Mouse (Mus musculus): Measurements from ENCODE around the gene Ube2i. TPM values are rescaled to one million over a fixed set of nuclear protein-coding genes. Genes with fewer than 3 reads are reported as not detected.

Ube2i gene
- total and polyA plus RNA-seq, 3 experiments, result 103 to 248 (median 225) TPM

DNA sequence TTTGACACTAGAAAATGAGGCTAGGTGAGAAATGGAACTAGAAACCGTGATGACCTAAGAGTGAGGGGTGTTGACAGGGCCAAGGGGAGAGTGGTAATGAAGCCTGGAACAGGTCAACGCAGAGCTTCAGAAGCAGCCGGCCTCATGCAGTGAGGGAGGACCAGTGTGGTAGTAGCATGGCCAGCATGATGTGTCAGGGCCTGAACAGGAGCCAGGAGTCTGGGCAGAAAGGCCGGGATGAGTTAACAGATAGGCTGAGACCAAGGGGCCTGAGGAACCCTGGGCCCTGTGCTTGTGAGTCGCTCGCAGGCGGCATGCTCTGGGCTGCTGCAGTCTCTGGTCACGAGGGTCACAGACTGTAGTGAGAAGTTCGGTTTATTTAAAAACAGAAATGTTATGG lies 55.5 kb downstream of the Ube2i start:
- DNase-seq, result no peak

DNA sequence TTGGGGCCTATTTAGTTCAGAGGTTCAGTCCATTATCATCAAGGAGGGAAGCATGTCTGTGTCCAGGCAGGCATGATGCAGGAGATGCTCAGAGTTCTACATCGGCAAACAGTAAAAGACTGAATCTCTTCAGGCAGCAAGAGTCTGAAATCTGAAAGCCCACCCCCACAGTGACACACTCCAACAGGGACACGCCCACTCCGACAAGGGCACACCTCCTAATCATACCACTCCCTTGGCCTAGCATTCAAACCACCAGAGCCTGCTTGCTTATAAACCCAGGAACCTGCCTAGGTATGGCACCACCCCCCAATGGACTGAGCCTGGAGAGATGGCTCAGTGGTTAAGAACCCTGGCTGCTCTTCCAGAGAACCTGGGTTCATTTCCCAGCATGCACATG lies 59.0 kb downstream of the Ube2i start:
- DNase-seq, result no peak

Small RNA genes within 50 kb of the gene (microRNA-seq; reads per million reads assigned to microRNA genes)
- 25.7 to 26.9 reads per million in 2 experiments for gene Mir3547

Other genes with a start within 250 kb of the Ube2i start
- gene Tmem204, start 191.0 kb downstream of the Ube2i start, total RNA-seq (2021), result 10 to 100 TPM; 32.2 to 44.8 TPM
- gene Tmem204, start 191.0 kb downstream of the Ube2i start, polyA plus RNA-seq (2012; rRNA removed), result 59.2 and 64.1 TPM in 2 replicates
- gene Telo2, start 158.7 kb downstream of the Ube2i start, total RNA-seq (2021), result 10 to 100 TPM; 16.4 to 24.5 TPM
- gene Telo2, start 158.7 kb downstream of the Ube2i start, polyA plus RNA-seq (2012; rRNA removed), result 15.5 and 15.7 TPM in 2 replicates
- not detected for gene Ptx4, start 153.9 kb downstream of the Ube2i start, total RNA-seq (2021)
- not detected in 2 replicates for gene Ptx4, start 153.9 kb downstream of the Ube2i start, polyA plus RNA-seq (2012; rRNA removed)
- 10 to 100 TPM; 38.3 to 48.6 TPM for gene Clcn7, start 141.2 kb downstream of the Ube2i start, total RNA-seq (2021)
- gene Clcn7, start 141.2 kb downstream of the Ube2i start, polyA plus RNA-seq (2012; rRNA removed), result 33.9 and 37.4 TPM in 2 replicates
- gene Ccdc154, start 112.2 kb downstream of the Ube2i start, total RNA-seq (2021), result under 1 TPM in 1 of 2 experiments, not detected in 1; 0.12 TPM
- gene Ccdc154, start 112.2 kb downstream of the Ube2i start, polyA plus RNA-seq (2012; rRNA removed), result 0.03 and 0.07 TPM in 2 replicates
- not detected for gene Gm38655, start 99.2 kb downstream of the Ube2i start, total RNA-seq (2021)
- not detected in 2 replicates for gene Gm38655, start 99.2 kb downstream of the Ube2i start, polyA plus RNA-seq (2012; rRNA removed)
- gene BC003965, start 90.1 kb downstream of the Ube2i start, total RNA-seq (2021), result 10 to 100 TPM; 16.7 to 24.4 TPM
- 24.0 and 25.7 TPM in 2 replicates for gene BC003965, start 90.1 kb downstream of the Ube2i start, polyA plus RNA-seq (2012; rRNA removed)
- gene Unkl, start 86.2 kb downstream of the Ube2i start, total RNA-seq (2021), result 10 to 100 TPM; 14.0 to 18.1 TPM
- gene Unkl, start 86.2 kb downstream of the Ube2i start, polyA plus RNA-seq (2012; rRNA removed), result 23.7 and 30.3 TPM in 2 replicates
- gene Gnptg, start 34.5 kb downstream of the Ube2i start, total RNA-seq (2021), result 10 to 100 TPM; 50.4 to 50.6 TPM
- gene Gnptg, start 34.5 kb downstream of the Ube2i start, polyA plus RNA-seq (2012; rRNA removed), result 32.6 and 40.0 TPM in 2 replicates
- gene Tsr3, start 34.5 kb downstream of the Ube2i start, total RNA-seq (2021), result 10 to 100 TPM; 18.5 to 25.1 TPM
- 24.1 and 28.9 TPM in 2 replicates for gene Tsr3, start 34.5 kb downstream of the Ube2i start, polyA plus RNA-seq (2012; rRNA removed)
- 10 to 100 TPM in 1 of 2 experiments, 1 to 10 TPM in 1; 9.7 to 10.1 TPM for gene Baiap3, start 18.3 kb downstream of the Ube2i start, total RNA-seq (2021)
- 84.6 and 90.0 TPM in 2 replicates for gene Baiap3, start 18.3 kb downstream of the Ube2i start, polyA plus RNA-seq (2012; rRNA removed)
- gene Prss34, start 23.8 kb upstream of the Ube2i start, total RNA-seq (2021), result under 1 TPM; 0.23 to 0.48 TPM
- not detected in 2 replicates for gene Prss34, start 23.8 kb upstream of the Ube2i start, polyA plus RNA-seq (2012; rRNA removed)
- not detected for gene Prss28, start 34.0 kb upstream of the Ube2i start, total RNA-seq (2021)
- not detected in 2 replicates for gene Prss28, start 34.0 kb upstream of the Ube2i start, polyA plus RNA-seq (2012; rRNA removed)
- gene Prss29, start 44.0 kb upstream of the Ube2i start, total RNA-seq (2021), result not detected
- not detected in 2 replicates for gene Prss29, start 44.0 kb upstream of the Ube2i start, polyA plus RNA-seq (2012; rRNA removed)
- gene Tpsab1, start 70.9 kb upstream of the Ube2i start, total RNA-seq (2021), result 1 to 10 TPM in 1 of 2 experiments, under 1 TPM in 1; 0.98 to 1.5 TPM
- gene Tpsab1, start 70.9 kb upstream of the Ube2i start, polyA plus RNA-seq (2012; rRNA removed), result 4.3 and 4.9 TPM in 2 replicates
- 1 to 10 TPM; 2.8 to 3.8 TPM for gene Tpsb2, start 91.7 kb upstream of the Ube2i start, total RNA-seq (2021)
- gene Tpsb2, start 91.7 kb upstream of the Ube2i start, polyA plus RNA-seq (2012; rRNA removed), result 10.0 and 18.1 TPM in 2 replicates
- not detected for gene Tpsg1, start 94.7 kb upstream of the Ube2i start, total RNA-seq (2021)
- 0.20 and 0.75 TPM in 2 replicates for gene Tpsg1, start 94.7 kb upstream of the Ube2i start, polyA plus RNA-seq (2012; rRNA removed)
- 10 to 100 TPM; 77.1 to 96.1 TPM for gene Cacna1h, start 159.2 kb upstream of the Ube2i start, total RNA-seq (2021)
- gene Cacna1h, start 159.2 kb upstream of the Ube2i start, polyA plus RNA-seq (2012; rRNA removed), result 163 and 202 TPM in 2 replicates
- under 1 TPM in 1 of 2 experiments, not detected in 1; 0.17 TPM for gene Tekt4, start 180.0 kb upstream of the Ube2i start, total RNA-seq (2021)
- gene Tekt4, start 180.0 kb upstream of the Ube2i start, polyA plus RNA-seq (2012; rRNA removed), result 0.17 TPM in 1 of 2 replicates, not detected in the other
- gene Sstr5, start 222.7 kb upstream of the Ube2i start, total RNA-seq (2021), result 1 to 10 TPM in 1 of 2 experiments, under 1 TPM in 1; 0.97 to 1.0 TPM
- 0.36 and 0.54 TPM in 2 replicates for gene Sstr5, start 222.7 kb upstream of the Ube2i start, polyA plus RNA-seq (2012; rRNA removed)

Data from adrenal gland, adult 2 months (tissue).